Mouse (Mus musculus): ENCODE data around the gene Gm8369.

DNA sequence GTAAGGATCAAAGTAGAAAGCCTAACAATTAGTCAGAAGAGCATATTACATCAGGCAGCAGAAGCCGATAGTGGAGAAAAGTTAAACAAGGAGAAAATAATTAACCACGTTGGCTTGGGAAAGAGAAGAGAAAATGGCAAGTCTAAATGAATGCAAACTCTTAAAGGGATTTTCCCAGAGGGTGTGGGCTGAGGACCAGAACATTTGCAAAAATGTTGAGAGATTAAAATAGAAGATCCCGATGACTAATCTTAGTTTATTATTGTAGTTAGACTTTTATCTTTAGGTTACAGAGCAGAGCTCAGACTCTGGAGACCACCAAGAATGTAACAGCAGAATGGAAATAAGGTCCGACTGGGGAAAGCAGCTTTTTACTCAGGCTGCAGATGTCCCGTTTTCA is 19.3 kb upstream of the Gm8369 start:
- TF ChIP-seq CTCF (IDR thresholded peaks at IDR 0.05; ENCODE audit: borderline replicate concordance, extremely low read depth, insufficient read depth, insufficient read length) (no peak), POLR2A (IDR thresholded peaks at IDR 0.05; ENCODE audit: borderline replicate concordance, extremely low read depth, insufficient read depth, insufficient read length, poor library complexity, severe bottlenecking) (no peak)

Measured in brain, embryonic 14.5 days (tissue).